Mouse (Mus musculus) effector memory CD4-positive, alpha-beta T cell, adult 5 months (primary cell): Measurements from ENCODE around the gene Pepd. TPM values are rescaled to one million over a fixed set of nuclear protein-coding genes. Genes with fewer than 3 reads are reported as not detected.

ENCODE experiments used
- polyA plus RNA-seq: library from polyadenylated mRNA; unstranded; fragments of 100-300 nt; shearing (Covaris generic); gene quantifications from one replicate; pipeline ENCODE4 v1.2.1, GENCODE M21; 2017

Gene Pepd
- 32.4 TPM for polyA plus RNA-seq

GRCm38 (mm10) chr7:34911919-34912897 lies at the start of gene Pepd:
TSS of gene Pepd (plus strand) at chr7:34912379.

GRCm38 (mm10) chr7:35056436-35056864 lies 144.3 kb downstream of the Pepd start, which contains the start of gene Cebpg:
TSS of gene Cebpg (minus strand) at chr7:35056573.

Other genes starting within 250 kb of the Pepd start
- not detected for gene Chst8, start 99.7 kb upstream of the Pepd start, polyA plus RNA-seq
- gene Cebpg, start 144.2 kb downstream of the Pepd start, polyA plus RNA-seq: 58.7 TPM
- 3.1 TPM for gene Cebpa, start 206.9 kb downstream of the Pepd start, polyA plus RNA-seq